ENCODE assay signal across 8 mouse cellular contexts in genomic region chr9:64172816-64173665, GRCm38 (mm10). TPM values are rescaled to one million over a fixed set of nuclear protein-coding genes. Genes with fewer than 3 reads are reported as not detected.
A peak's percentile ranks its signal among the peaks of the same experiment; 100 is the strongest.
DNase-seq lines count a peak whose midpoint lies in the region; ATAC-seq and TF ChIP-seq lines count a peak whose summit lies in the region.

TSS of gene Zwilch (minus strand) at chr9:64173104.
TSS of gene Rpl4 (plus strand) at chr9:64173375.

- H3K4me1 ChIP-seq in forebrain, embryonic 15.5 days = peaks cover 29% of the 10 kb centered on the region
- H3K4me1 ChIP-seq in lung, adult 2 months (ENCODE audit: control insufficient read depth, insufficient read depth, low read length) = peaks cover 4% of the 10 kb centered on the region

- H3K4me2 ChIP-seq in forebrain, embryonic 15.5 days (replicated peaks) = peak within 1 kb of the TSS; percentile 89

- H3K36me3 ChIP-seq in forebrain, embryonic 15.5 days = peaks cover 31% of the 10 kb centered on the region

- H3K4me3 ChIP-seq in forebrain, embryonic 15.5 days = peak within 1 kb of the TSS; percentile 66
- peak within 1 kb of the TSS; percentile 84 for H3K4me3 ChIP-seq in lung, adult 2 months (replicated peaks; ENCODE audit: extremely low read depth, low read depth, low read length)

- DNase-seq in ES-CJ7 (ENCODE audit: low read depth, low spot score) = peak; percentile 89
- DNase-seq in cerebellum, adult 11 months = peak; percentile 76
- DNase-seq in heart, postnatal 25 days (ENCODE audit: low spot score) = peak; percentile 51
- DNase-seq in layer of hippocampus, adult 18-20 months (ENCODE audit: low spot score in 2 of 2) = peak; percentile 75 to 87
- DNase-seq in lung, adult 2 months = peak; percentile 83
- DNase-seq in thymus, adult 18-20 months = peak; percentile 20 to 68

- peak; percentile 98 for TF ChIP-seq POLR2A in lung, adult 2 months (IDR thresholded peaks at IDR 0.05; ENCODE audit: borderline replicate concordance, extremely low read depth, low read depth, low read length)

- peak within 1 kb of the TSS; percentile 92 for H3K27ac ChIP-seq in forebrain, embryonic 15.5 days (replicated peaks)

- intact Hi-C loops in heart, postnatal 25 days (cut with DNase I) = loop anchor here (5.0 kb wide), 1 partner anchor 169 kb away; the partner anchor contains the start of gene Dis3l

- no peaks in the 10 kb centered on the region for H3K9me3 ChIP-seq in forebrain, embryonic 15.5 days

- no peak for TF ChIP-seq CTCF in lung, adult 2 months (IDR thresholded peaks at IDR 0.05; ENCODE audit: insufficient read depth, low read length)

- H3K27me3 ChIP-seq in forebrain, embryonic 15.5 days = no peaks in the 10 kb centered on the region

- under 1% methylated on average over 42 of the region's 42 CpGs for WGBS in forebrain, embryonic 15.5 days
- WGBS in lung, adult 2 months = under 1% methylated on average over 42 of the region's 42 CpGs

- H3K9ac ChIP-seq in forebrain, embryonic 15.5 days (replicated peaks) = peak within 1 kb of the TSS; percentile 73

- peak; percentile 88 for ATAC-seq in forebrain, embryonic 15.5 days (replicated peaks)
- peak; percentile 80 for ATAC-seq in neutrophil, adult 5-6 weeks (ENCODE audit: extremely low read depth, insufficient number of reproducible peaks, low FRiP score, poor library complexity, severe bottlenecking)

RNA-seq across cellular contexts. Expression of gene Zwilch, which starts in this region (rescaled TPM):
- 8.8 and 11.7 TPM in 2 replicates for polyA plus RNA-seq in forebrain, embryonic 15.5 days (2015; fragmentation: Nextera tagmentation; extraction: Ambion mirVana)
- under 1 TPM; 0.42 to 0.62 TPM for total RNA-seq in heart, postnatal 25 days (2021)
- 1 to 10 TPM; 2.2 to 3.1 TPM for total RNA-seq in layer of hippocampus, adult 18-20 months (2021)
- polyA plus RNA-seq in lung, adult 2 months (2012; rRNA removed) = 0.43 and 0.91 TPM in 2 replicates
- 6.1 and 10.7 TPM in 2 replicates for total RNA-seq in neutrophil, adult 5-6 weeks (2017)

RNA-seq across cellular contexts. Expression of gene Rpl4, which starts in this region (rescaled TPM):
- 734 and 758 TPM in 2 replicates for polyA plus RNA-seq in forebrain, embryonic 15.5 days (2015; fragmentation: Nextera tagmentation; extraction: Ambion mirVana)
- 100 to 1,000 TPM; 433 to 462 TPM for total RNA-seq in heart, postnatal 25 days (2021)
- total RNA-seq in layer of hippocampus, adult 18-20 months (2021) = 100 to 1,000 TPM; 658 to 671 TPM
- polyA plus RNA-seq in lung, adult 2 months (2012; rRNA removed) = 232 and 320 TPM in 2 replicates
- 1,351 and 1,415 TPM in 2 replicates for total RNA-seq in neutrophil, adult 5-6 weeks (2017)

Comparison
In these comparisons a context has a peak if more than half of its experiments do, and no peak if none do; other contexts are left out.
1. Peak in every context shown above with its lines: DNase-seq, ATAC-seq, H3K4me3 ChIP-seq and H3K27ac ChIP-seq.